Mouse (Mus musculus) CH12.LX (cell line): ENCODE measurements around the gene Vstm5. TPM values are rescaled to one million over a fixed set of nuclear protein-coding genes. Genes with fewer than 3 reads are reported as not detected.

Experiments
- DNase-seq: peaks from one replicate; pipeline ENCODE4 v3.0.0-alpha.2; 2013; ENCODE audit errors: extremely low read depth
- H3K27ac ChIP-seq: 2 replicates; pipeline ENCODE4 v1.5.1; 2012; ENCODE audit warnings: low read depth, mild to moderate bottlenecking, control low read depth, moderate library complexity; ENCODE audit not compliant: insufficient read depth
- H3K27me3 ChIP-seq: replicated peaks from 2 replicates; pipeline ENCODE3; 2012; ENCODE audit warnings: inconsistent platforms
- H3K36me3 ChIP-seq, 2 experiments: replicated peaks in 1 of 2; 2 replicates each; pipeline versions ENCODE3 to v1.6.1; 2012; ENCODE audit warnings: inconsistent platforms in 1 of 2, low read length in 1 of 2, mild to moderate bottlenecking in 1 of 2, mixed read lengths in 1 of 2, moderate library complexity in 1 of 2; ENCODE audit not compliant: control insufficient read depth in 1 of 2, insufficient read depth in 1 of 2
- H3K4me1 ChIP-seq, 2 experiments: 2 replicates each; pipeline ENCODE4 v1.6.1; 2012; ENCODE audit warnings: inconsistent platforms in 1 of 2, moderate library complexity in 1 of 2; ENCODE audit not compliant: insufficient read depth in 2 of 2, control insufficient read depth in 1 of 2
- H3K4me2 ChIP-seq: 2 replicates; pipeline ENCODE4 v1.6.1; 2012; ENCODE audit warnings: low read depth, mild to moderate bottlenecking, control low read depth; ENCODE audit not compliant: poor library complexity, insufficient read depth, severe bottlenecking
- H3K4me3 ChIP-seq, 3 experiments: fragments of 150-350 bp in 1 of 3; sonication (generic) in 1 of 3; replicated peaks in 1 of 3; 2 replicates each; pipeline versions ENCODE3 to v1.5.1; 2011 to 2012; ENCODE audit warnings: low read depth in 2 of 3, low read length in 2 of 3, mild to moderate bottlenecking in 2 of 3, moderate library complexity in 2 of 3, control low read depth in 1 of 3, improper control_type of control experiment in 1 of 3, inconsistent platforms in 1 of 3, mixed read lengths in 1 of 3; ENCODE audit not compliant: poor library complexity in 1 of 3
- H3K79me2 ChIP-seq: replicated peaks from 2 replicates; pipeline ENCODE4 v1.6.1; 2012; ENCODE audit warnings: mild to moderate bottlenecking, moderate library complexity; ENCODE audit not compliant: control insufficient read depth, poor library complexity, insufficient read depth, severe bottlenecking; ENCODE audit errors: extremely low read depth
- H3K9ac ChIP-seq: 2 replicates; pipeline ENCODE4 v1.6.1; 2012; ENCODE audit warnings: low read depth, mild to moderate bottlenecking, control low read depth, moderate library complexity; ENCODE audit not compliant: insufficient read depth
- H3K9me3 ChIP-seq: replicated peaks from 2 replicates; pipeline ENCODE3; 2012; ENCODE audit warnings: low read length, inconsistent platforms, mixed read lengths
- BHLHE40 ChIP-seq: IDR thresholded peaks from 2 replicates; pipeline ENCODE4 v1.6.1; 2011; ENCODE audit warnings: mild to moderate bottlenecking, low read depth, low read length, improper control_type of control experiment
- CHD1 ChIP-seq: IDR thresholded peaks from 2 replicates; pipeline ENCODE4 v1.6.1; 2012; ENCODE audit warnings: low read depth, low read length, improper control_type of control experiment, inconsistent platforms
- CHD2 ChIP-seq: IDR thresholded peaks from 2 replicates; pipeline ENCODE4 v1.6.1; 2011; ENCODE audit warnings: low read length, improper control_type of control experiment
- CTCF ChIP-seq, 2 experiments: IDR thresholded peaks in 1 of 2; conservative IDR thresholded peaks in 1 of 2; 2 replicates each; pipeline ENCODE4 v1.5.1; 2011 to 2012; ENCODE audit warnings: low read depth in 2 of 2, low read length in 2 of 2, improper control_type of control experiment in 1 of 2, inconsistent platforms in 1 of 2, mild to moderate bottlenecking in 1 of 2, moderate library complexity in 1 of 2
- ELF1 ChIP-seq: IDR thresholded peaks from 2 replicates; pipeline ENCODE4 v1.6.1; 2014; ENCODE audit warnings: low read depth, mild to moderate bottlenecking, inconsistent platforms, low read length, improper control_type of control experiment
- ETS1 ChIP-seq: conservative IDR thresholded peaks from 2 replicates; pipeline ENCODE4 v1.6.1; 2012; ENCODE audit warnings: low read depth, mild to moderate bottlenecking, inconsistent platforms, low read length, improper control_type of control experiment, moderate library complexity
- GABPA ChIP-seq: IDR thresholded peaks from 2 replicates; pipeline ENCODE4 v1.6.1; 2012; ENCODE audit warnings: low read depth, low read length, improper control_type of control experiment, inconsistent platforms; ENCODE audit not compliant: insufficient replicate concordance
- HCFC1 ChIP-seq: IDR thresholded peaks from 2 replicates; pipeline ENCODE4 v1.6.1; 2012; ENCODE audit warnings: low read depth, mild to moderate bottlenecking, inconsistent platforms, low read length, improper control_type of control experiment
- JUN ChIP-seq: IDR thresholded peaks from 2 replicates; pipeline ENCODE4 v1.6.1; 2011; ENCODE audit warnings: low read depth, mild to moderate bottlenecking, low read length, improper control_type of control experiment, moderate library complexity; ENCODE audit not compliant: insufficient read depth
- MAX ChIP-seq: IDR thresholded peaks from 2 replicates; pipeline ENCODE4 v1.6.1; 2011; ENCODE audit warnings: low read length, improper control_type of control experiment
- MEF2A ChIP-seq: IDR thresholded peaks from 2 replicates; pipeline ENCODE4 v1.6.1; 2014; ENCODE audit warnings: low read depth, mild to moderate bottlenecking, inconsistent platforms, low read length, improper control_type of control experiment, borderline replicate concordance
- MXI1 ChIP-seq: IDR thresholded peaks from 2 replicates; pipeline ENCODE4 v1.6.1; 2011; ENCODE audit warnings: mild to moderate bottlenecking, low read depth, low read length, improper control_type of control experiment
- MYC ChIP-seq: IDR thresholded peaks from 2 replicates; pipeline ENCODE4 v1.6.1; 2011; ENCODE audit warnings: low read depth, mild to moderate bottlenecking, improper control_type of control experiment, low read length
- NELFE ChIP-seq: IDR thresholded peaks from 2 replicates; pipeline ENCODE4 v1.6.1; 2011; ENCODE audit warnings: low read depth, low read length, improper control_type of control experiment
- NRF1 ChIP-seq: IDR thresholded peaks from 2 replicates; pipeline ENCODE4 v1.6.1; 2014; ENCODE audit warnings: low read depth, mild to moderate bottlenecking, inconsistent platforms, low read length, improper control_type of control experiment, moderate library complexity
- PAX5 ChIP-seq: IDR thresholded peaks from 2 replicates; pipeline ENCODE4 v1.6.1; 2012; ENCODE audit warnings: low read length, inconsistent platforms, mixed read lengths
- POLR2A ChIP-seq: IDR thresholded peaks from 2 replicates; pipeline ENCODE4 v1.6.1; 2011; ENCODE audit warnings: low read depth, mild to moderate bottlenecking, improper control_type of control experiment, low read length
- POLR2AphosphoS2 ChIP-seq: IDR thresholded peaks from 2 replicates; pipeline ENCODE4 v1.6.1; 2011; ENCODE audit warnings: low read depth, low read length, improper control_type of control experiment
- SIN3A ChIP-seq: IDR thresholded peaks from 2 replicates; pipeline ENCODE4 v1.6.1; 2012; ENCODE audit warnings: low read length, improper control_type of control experiment, inconsistent platforms
- SMC3 ChIP-seq: IDR thresholded peaks from 2 replicates; pipeline ENCODE4 v1.6.1; 2011; ENCODE audit warnings: low read depth, low read length, improper control_type of control experiment
- TBP ChIP-seq: conservative IDR thresholded peaks from 2 replicates; pipeline ENCODE4 v1.6.1; 2011; ENCODE audit warnings: low read depth, low read length, improper control_type of control experiment
- TCF12 ChIP-seq: IDR thresholded peaks from 2 replicates; pipeline ENCODE4 v1.6.1; 2014; ENCODE audit warnings: low read depth, mild to moderate bottlenecking, inconsistent platforms, low read length, improper control_type of control experiment
- UBTF ChIP-seq: IDR thresholded peaks from 2 replicates; pipeline ENCODE4 v1.6.1; 2012; ENCODE audit warnings: low read depth, mild to moderate bottlenecking, inconsistent platforms, low read length, improper control_type of control experiment, moderate library complexity
- USF1 ChIP-seq: IDR thresholded peaks from 2 replicates; pipeline ENCODE4 v1.6.1; 2014; ENCODE audit warnings: low read depth, mild to moderate bottlenecking, inconsistent platforms, low read length, improper control_type of control experiment
- USF2 ChIP-seq: conservative IDR thresholded peaks from 2 replicates; pipeline ENCODE4 v1.6.1; 2011; ENCODE audit warnings: low read depth, low read length, improper control_type of control experiment
- ZC3H11A ChIP-seq: IDR thresholded peaks from 2 replicates; pipeline ENCODE4 v1.6.1; 2012; ENCODE audit warnings: low read depth, mild to moderate bottlenecking, inconsistent platforms, low read length, improper control_type of control experiment
- ZKSCAN1 ChIP-seq: IDR thresholded peaks from 2 replicates; pipeline ENCODE4 v1.6.1; 2012; ENCODE audit warnings: low read depth, inconsistent platforms, low read length, improper control_type of control experiment, borderline replicate concordance
- ZMIZ1 ChIP-seq: IDR thresholded peaks from 2 replicates; pipeline ENCODE4 v1.6.1; 2012; ENCODE audit warnings: low read depth, mild to moderate bottlenecking, inconsistent platforms, low read length, improper control_type of control experiment
- ZNF384 ChIP-seq: IDR thresholded peaks from 2 replicates; pipeline ENCODE4 v1.6.1; 2012; ENCODE audit warnings: low read depth, low read length, improper control_type of control experiment, inconsistent platforms
- dilution Hi-C: fragments of 300-500 bp; cut with MboI; formaldehyde crosslinking; loops from 2 replicates; pipeline ENCODE4 v1.14.3; 2020; ENCODE audit warnings: low sequenced_read_pairs; ENCODE audit not compliant: extremely low pct_unique_long_range_greater_than_20kb, extremely low pct_ligation_motif_present
- in situ Hi-C: fragments of 300-500 bp; cut with MboI; formaldehyde crosslinking; loops from 3 replicates; pipeline ENCODE4 v1.14.3; 2019; ENCODE audit warnings: low sequenced_read_pairs, low pct_ligation_motif_present, low pct_unique_long_range_greater_than_20kb, mixed read lengths
- polyA plus RNA-seq: library from polyadenylated mRNA; unstranded; fragments of >175 nt; gene quantifications from 2 replicates; pipeline ENCODE4 v1.2.1, GENCODE M21; 2012; ENCODE audit warnings: low read depth; ENCODE audit not compliant: insufficient read length
- total RNA-seq, 2 experiments: library from RNA; depleted of rRNA; stranded (reverse); fragments of 300-350 nt in 1 of 2; fragments of >200 nt in 1 of 2; gene quantifications; 2 replicates each; pipeline ENCODE4 v1.2.3; 2012 to 2014

Gene Vstm5
- total and polyA plus RNA-seq, 3 experiments = not detected

DNA sequence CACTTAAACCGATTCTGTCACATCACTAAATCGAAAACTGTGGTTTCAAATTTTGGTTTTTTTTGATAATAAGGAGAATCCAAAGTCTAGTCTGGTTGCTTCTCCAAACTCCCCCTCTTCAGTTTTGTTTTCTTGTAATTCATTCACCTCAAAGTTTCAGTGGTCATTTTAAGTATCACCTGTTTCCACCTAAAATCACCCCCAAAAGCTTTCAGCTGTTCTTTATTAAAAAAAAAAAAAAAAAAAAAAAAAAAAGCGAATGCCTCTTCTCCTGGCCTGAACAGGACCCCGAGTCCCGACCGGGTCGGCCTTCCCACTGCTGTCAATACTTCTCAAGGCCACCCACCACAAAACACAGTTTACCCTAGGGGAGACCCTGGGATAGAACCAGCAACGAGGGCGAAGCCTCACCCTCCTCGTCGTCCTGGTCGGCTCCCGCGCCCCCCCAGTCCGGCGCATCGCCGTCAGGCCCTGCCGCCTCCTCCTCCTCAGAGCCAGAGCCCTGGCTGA, 40.3 kb downstream of the Vstm5 start:
- H3K27me3 ChIP-seq = no peaks in the 10 kb centered on the region
- peak overlapping the region; percentile 71 for H3K9ac ChIP-seq
- TF ChIP-seq SMC3 (no peak), ZNF384 (peak; percentile 31; the same call in 1 of the 2 replicates), GABPA (no peak), BHLHE40 (no peak), NELFE (no peak), USF1 (no peak), JUN (no peak)
- dilution Hi-C loops (no loop called here), in situ Hi-C loops (no loop called here)
- DNase-seq = no peak
- H3K36me3 ChIP-seq = peaks cover 24 to 50% of the 10 kb centered on the region in 2 experiments
- H3K4me3 ChIP-seq = peak overlapping the region; percentile 73 to 99 (median 95)
- peaks cover 5 to 26% of the 10 kb centered on the region in 2 experiments for H3K4me1 ChIP-seq
- H3K9me3 ChIP-seq = no peaks in the 10 kb centered on the region
- H3K79me2 ChIP-seq = peaks cover 28% of the 10 kb centered on the region
- H3K27ac ChIP-seq = peak overlapping the region; percentile 86
- peak overlapping the region; percentile 77 for H3K4me2 ChIP-seq

GRCm38 (mm10) chr9:15279649-15280490, 41.0 kb downstream of the Vstm5 start, which contains the start of gene Med17:
TSS of gene Med17 (minus strand) at chr9:15279931.
- dilution Hi-C loops (no loop called here), in situ Hi-C loops (no loop called here)
- TF ChIP-seq ELF1 = peak; percentile 94
- TF ChIP-seq CHD2 = no peak
- peak; percentile 27; the same call in 1 of the 2 replicates for TF ChIP-seq ETS1
- no peak for TF ChIP-seq CTCF (conservative IDR thresholded peaks at IDR 0.05 in 1 of 2, IDR thresholded peaks at IDR 0.05 in 1 of 2; ENCODE audit: low read depth in 2 of 2, low read length in 2 of 2)
- peak; percentile 99 for TF ChIP-seq BHLHE40
- TF ChIP-seq USF1 = peak; percentile 35; the same call in 1 of the 2 replicates
- no peak for TF ChIP-seq ZKSCAN1
- peak; percentile 25; the same call in 1 of the 2 replicates for TF ChIP-seq USF2
- TF ChIP-seq POLR2AphosphoS2 = peak; percentile 66; the same call in 1 of the 2 replicates
- 0 out of 2 replicates have a peak, but pooled peaks have one; percentile 54 for TF ChIP-seq ZMIZ1
- TF ChIP-seq UBTF = peak; percentile 62; the same call in 1 of the 2 replicates
- no peak; the same call in 1 of the 2 replicates for TF ChIP-seq GABPA
- TF ChIP-seq HCFC1 = peak; percentile 96
- TF ChIP-seq NELFE = peak; percentile 95
- no peak for TF ChIP-seq CHD1
- no peak for TF ChIP-seq ZC3H11A
- peak; percentile 82 for TF ChIP-seq TCF12
- TF ChIP-seq MAX = peak; percentile 58; the same call in 1 of the 2 replicates
- TF ChIP-seq POLR2A = peak; percentile 95
- TF ChIP-seq TBP = peak; percentile 80
- TF ChIP-seq SIN3A = peak; percentile 82
- 0 out of 2 replicates have a peak, but pooled peaks have one; percentile 21 for TF ChIP-seq MEF2A
- no peak for TF ChIP-seq PAX5
- peak; percentile 90 for TF ChIP-seq NRF1
- TF ChIP-seq MXI1 = peak; percentile 76; the same call in 1 of the 2 replicates
- peak; percentile 40; the same call in 1 of the 2 replicates for TF ChIP-seq MYC

More at GRCm38 (mm10) chr9:15279649-15280490, 41.0 kb downstream of the Vstm5 start, which contains the start of gene Med17:
- Histone ChIP-seq H3K4me1 (peaks cover 5 to 26% of the 10 kb centered on the region in 2 experiments), H3K36me3 (peaks cover 20 to 49% of the 10 kb centered on the region in 2 experiments), H3K4me2 (peak within 1 kb of the TSS; percentile 77), H3K9ac (peak within 1 kb of the TSS; percentile 71), H3K27me3 (no peaks in the 10 kb centered on the region), H3K27ac (peak within 1 kb of the TSS; percentile 86), H3K9me3 (no peaks in the 10 kb centered on the region), H3K4me3 (peak within 1 kb of the TSS; percentile 73 to 99 (median 95)), H3K79me2 (peaks cover 28% of the 10 kb centered on the region)
- DNase-seq = peak; percentile 94
